Mouse (Mus musculus): Measurements from ENCODE around the gene Kcnn1. TPM values are rescaled to one million over a fixed set of nuclear protein-coding genes. Genes with fewer than 3 reads are reported as not detected.

Kcnn1 gene
- not detected for polyA plus RNA-seq (2017; shearing (Covaris generic))

DNA sequence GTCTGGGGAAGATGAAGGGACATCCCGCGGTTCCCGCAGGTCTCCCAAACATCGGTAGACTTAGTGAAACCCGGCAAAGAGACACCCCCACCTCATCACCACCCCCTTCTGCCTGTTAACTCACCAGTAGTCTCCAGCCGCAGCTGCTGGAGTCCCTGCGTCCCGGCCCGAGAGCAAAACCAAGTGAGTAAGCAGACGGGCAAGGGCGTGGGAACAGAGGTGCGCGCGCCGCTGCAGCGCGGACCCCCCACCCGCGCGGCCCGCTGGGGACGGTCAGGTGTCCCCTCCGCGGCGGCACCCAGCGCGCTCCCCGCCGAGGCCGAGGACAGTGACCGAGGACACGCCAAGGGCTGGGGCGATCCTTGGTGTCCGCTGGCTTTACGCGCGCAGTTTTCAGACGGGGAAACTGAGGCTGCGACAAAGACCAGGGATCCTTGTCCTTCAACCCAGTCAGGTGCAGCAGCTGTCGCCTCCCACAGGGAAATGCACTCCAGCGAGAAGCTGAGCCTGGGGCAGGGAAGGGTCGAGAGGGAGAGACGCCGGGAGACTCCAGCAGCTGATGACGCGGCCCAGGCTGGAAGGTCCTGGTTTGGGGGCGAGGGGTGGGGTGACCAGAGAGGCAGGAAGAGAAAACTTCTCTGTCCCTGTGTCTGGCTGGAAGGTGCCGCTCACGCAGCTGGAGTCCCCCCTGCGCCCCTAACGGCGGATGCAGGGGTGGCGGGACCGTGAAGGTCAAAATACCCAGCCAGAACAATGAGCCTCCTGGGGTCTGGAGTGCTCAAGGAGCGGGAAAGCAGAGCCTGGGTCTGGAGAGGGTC lies at the start of gene Kcnn1:
Kcnn1 (minus strand) TSS at position 435 of the 818 bp plus-strand sequence.

DNA sequence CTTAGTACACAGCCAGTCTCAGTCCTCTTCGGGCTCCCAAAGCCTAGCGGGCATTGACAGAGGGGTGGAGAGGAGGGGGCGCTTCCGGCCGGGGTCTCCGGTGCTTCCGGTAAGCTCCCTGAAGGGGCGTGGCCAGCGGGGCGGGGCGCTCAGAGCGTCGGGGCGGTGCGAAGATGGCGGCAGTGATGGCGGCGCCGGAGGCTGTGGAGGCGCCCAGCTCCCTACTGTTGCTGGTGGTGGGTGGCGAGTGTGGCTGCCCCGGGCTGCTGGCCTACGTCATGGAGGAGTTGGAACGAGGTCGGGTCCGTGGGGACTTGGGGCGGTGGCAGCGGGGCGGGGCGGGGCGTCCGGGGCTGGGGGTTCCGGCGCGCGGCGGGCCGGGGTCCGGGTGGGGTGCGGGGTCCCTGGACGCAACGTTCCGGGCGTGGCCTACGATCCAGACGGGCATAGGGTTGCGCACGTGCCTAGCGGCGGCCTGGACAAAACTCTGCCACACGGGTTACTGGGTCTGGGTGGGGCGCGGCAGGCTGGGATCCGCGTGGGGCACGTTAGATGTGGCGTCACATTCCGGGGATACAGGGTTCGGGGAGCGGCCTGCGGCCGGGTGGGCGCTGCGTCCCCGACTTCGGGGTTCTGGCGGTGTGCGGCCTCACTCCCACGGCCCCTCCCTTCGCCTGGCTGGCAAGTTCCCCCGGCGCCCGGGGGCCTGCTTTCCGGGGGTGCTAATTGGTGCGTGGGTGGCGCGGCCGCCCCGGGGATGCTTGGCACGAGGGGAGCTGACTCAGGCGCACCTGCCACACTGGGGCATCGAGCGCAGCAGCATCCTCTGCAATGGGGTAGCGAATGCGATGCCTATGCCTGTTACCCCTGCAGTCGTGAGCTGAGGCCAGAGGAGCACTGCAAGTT lies 43.0 kb upstream of the Kcnn1 start, which contains the start of gene Map1s:
Map1s (plus strand) TSS at position 102 of the 906 bp plus-strand sequence.

DNA sequence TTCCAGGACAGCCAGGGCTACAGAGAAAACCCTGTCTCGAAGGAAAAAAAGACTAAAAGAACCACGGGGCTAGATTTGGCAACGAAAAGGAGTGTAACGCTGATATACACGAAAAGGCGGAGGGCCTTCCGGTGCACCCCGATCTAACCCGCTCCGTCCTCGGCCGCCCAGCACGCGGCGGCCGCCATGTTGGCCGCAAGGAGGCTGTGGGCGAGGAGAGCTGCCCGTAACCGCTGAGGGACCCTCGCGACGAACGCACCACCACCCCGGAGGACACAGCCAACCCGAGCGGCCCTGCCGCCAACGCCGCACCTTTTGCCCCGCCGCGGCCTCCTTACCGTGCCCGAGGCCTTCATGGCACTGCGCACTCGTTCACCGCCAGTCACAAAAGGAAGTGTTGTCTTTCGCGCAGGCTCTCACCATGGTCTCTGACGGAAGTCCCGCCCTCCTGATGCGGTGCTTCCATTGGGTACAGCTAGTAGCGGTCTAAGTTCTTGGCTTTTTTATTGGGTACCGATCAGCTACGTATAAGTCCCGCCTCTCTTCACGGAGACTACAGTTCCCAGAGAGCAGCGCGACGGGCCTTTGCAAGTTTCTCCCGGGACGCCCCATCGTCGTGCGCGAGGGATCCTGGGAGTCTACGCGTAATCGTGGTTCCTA lies 34.1 kb upstream of the Kcnn1 start, which contains the start of gene Rpl18a:
Rpl18a (minus strand) TSS at position 392 of the 660 bp plus-strand sequence.

DNA sequence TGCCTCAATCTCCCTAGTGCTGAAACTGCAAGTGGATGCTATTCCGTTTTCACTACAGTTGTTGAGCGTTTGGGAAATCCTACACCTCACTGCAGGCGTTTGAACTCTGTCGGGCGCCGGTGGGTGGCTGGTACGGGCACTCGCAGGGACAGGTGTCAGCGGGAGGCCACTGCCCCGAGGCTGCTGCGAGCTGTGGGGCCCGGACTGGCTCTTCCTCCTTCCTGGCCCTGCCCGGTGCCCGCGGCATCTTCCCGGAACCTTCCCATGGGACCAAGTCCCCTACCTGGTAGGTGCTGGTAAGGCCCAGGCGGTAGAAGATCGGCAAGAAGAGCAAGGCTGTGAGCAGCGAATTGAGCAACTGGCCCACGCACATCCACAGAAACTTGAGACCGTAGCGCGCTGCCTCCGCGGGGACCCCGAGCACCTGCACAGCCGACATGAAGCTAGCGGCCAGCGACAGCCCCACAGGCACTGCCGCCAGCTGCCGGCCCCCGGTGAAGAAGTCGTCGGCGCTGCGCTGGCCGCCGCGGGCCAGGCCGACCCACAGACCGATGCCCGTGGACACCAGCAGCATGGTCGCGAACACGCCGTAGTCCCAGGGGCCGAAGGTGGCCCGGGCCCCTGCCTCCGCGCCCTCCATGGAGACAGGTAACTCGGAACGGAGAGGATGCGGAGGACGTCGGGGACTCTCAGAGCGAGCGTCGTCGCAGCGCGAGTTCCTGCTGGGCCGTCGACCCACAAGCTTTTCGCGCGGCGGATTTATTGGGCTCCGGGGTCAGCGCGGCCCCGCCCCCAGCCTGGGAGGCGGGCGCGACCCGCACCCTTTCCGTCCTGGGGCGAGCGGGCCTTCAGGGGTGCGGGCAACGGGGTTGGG lies 29.2 kb upstream of the Kcnn1 start, which contains the start of gene Slc5a5:
Slc5a5 (minus strand) TSS at position 736 of the 874 bp plus-strand sequence.

DNA sequence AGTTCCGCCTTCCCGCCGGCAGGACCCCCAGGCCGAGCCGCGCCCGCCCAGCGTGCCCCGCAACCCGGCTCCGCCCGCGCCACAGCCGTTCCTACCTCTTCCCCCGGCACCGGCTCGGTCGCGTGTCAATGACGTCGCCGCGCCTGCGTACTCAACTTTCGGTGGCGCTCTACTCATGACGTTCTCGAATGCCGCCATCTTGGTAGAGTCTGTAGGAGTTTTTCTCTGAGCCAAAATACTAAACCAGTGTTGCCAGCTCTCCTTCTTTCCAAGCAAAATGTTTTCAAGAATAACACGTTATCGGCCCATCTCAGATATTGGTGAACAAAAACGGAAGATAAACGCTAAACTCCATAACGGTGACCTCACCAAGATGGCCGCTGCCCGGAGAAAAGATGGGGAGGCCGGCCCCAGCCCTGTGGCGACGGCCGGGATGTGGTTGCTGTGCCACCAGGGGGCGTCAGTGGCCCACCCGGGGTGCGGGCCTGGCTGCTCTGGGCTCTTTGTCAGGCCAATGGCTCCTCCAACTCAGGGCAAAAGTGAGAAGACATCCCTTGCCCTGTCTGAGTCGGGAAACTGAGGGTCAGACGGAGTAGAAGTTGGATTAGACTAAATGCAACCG lies 10.4 kb upstream of the Kcnn1 start, which contains the start of gene Ccdc124:
Ccdc124 (minus strand) TSS at position 572 of the 622 bp plus-strand sequence.

DNA sequence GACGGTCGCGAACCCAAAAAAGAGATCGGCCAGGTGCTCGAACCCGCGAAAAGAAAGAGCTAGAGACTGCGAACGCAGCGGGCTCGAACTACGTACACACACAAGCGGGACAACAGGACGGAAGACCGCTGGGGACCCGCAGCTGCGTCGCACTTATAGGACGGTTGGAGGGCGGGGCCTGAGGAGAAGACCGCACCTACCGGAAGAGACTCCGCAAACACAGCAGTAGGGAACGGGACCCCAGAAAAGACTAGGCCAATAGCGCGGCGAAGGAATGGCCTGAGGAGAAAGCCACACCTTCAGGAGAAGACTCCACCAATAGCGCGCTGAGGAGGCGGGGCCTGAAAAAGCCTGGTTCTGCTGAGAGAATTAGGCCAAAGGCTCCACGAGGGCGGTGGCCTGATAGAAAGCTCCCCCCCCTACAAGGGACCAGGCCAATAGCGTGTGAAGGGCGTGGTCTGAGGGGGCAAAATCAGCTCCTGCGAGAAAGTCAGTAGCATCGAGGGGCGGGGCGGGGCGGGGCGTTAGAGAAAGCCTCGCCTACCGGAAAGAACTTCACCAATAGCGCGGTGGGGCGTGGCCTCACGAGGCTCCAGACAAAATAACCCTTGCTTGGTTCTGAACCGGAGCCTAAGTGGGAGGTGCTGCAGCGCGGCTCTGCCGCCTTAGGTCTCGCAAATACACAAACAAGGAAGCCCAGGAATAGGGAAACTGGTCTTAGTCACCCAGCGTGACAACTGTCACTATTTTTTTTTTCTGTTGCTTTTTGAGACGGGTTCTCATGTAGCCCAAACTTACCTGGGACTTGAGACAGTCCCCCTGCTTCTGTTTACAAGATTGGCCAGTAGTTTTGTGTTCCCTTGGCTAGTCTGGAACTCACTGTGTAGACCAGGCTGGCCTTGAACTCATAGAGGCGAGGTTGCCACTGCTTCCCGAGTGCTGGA lies 23.4 kb downstream of the Kcnn1 start, which contains the start of gene Arrdc2:
Arrdc2 (minus strand) TSS at position 313 of the 944 bp plus-strand sequence.

DNA sequence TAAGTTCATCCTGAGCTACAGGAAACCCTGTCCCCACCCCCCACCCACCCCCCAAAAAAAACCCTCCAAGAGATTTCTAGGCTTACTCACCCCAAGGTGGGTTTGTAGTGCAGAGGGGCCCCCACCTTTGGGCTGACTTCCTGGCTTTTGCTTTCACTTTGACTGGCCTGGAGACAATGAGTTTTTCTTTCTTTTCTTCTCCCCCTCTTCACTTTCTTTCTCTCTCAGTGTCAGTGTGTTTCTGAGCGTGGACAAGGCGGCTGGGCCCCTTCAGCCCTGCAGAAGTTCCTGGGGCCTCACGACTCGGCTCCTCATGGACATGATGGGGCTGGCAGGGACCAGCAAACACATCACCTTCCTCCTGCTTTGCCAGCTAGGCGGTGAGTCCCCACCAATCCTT lies 54.8 kb downstream of the Kcnn1 start, which contains the start of gene Il12rb1:
Il12rb1 (plus strand) TSS at position 211 of the 400 bp plus-strand sequence.

DNA sequence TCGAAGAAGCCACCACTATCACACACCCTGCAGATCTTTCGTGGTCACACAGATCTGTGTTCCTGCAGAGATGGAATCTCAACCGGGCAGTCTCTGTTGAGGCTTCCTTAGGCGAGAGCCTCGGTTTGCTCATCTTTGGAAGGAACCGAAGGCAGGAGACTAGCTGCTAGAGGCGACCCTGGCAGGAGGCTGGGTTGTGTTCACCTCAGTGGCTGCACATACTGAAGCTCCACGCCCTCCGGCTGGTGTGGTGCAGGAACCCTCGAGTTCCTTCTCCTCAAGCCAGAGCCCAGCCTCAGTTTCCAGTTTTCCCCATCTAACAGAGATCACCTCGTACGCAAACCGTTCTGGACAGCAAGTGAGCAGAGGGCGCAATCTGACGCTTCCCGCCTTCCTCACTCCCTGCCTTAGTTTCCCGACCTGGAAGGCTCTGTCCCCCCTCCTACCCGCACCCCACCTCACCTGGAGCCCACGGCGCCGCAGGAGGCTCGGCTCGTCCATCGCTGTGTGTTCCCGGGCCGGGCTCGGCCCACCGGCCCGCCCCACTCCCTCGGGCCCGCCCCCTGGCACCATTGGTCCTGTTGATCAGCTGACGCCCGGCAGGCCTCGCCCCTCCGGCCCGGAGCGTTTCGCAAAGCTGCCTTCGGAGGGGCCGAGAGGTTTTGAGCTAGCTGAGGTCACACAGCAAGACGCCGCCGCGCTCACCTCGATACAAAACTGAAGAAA lies 58.4 kb downstream of the Kcnn1 start, which contains the start of gene Mast3:
Mast3 (minus strand) TSS at position 574 of the 726 bp plus-strand sequence.

Other genes with a start within 250 kb of the Kcnn1 start
- gene Lrrc25, start 247.1 kb downstream of the Kcnn1 start, polyA plus RNA-seq (2017; shearing (Covaris generic)) = not detected
- not detected for gene Gdf15, start 230.8 kb downstream of the Kcnn1 start, polyA plus RNA-seq (2017; shearing (Covaris generic))
- 0.79 TPM for gene Pgpep1, start 202.9 kb downstream of the Kcnn1 start, polyA plus RNA-seq (2017; shearing (Covaris generic))
- gene Lsm4, start 190.0 kb downstream of the Kcnn1 start, polyA plus RNA-seq (2017; shearing (Covaris generic)) = 249 TPM
- 1,865 TPM for gene Jund, start 164.3 kb downstream of the Kcnn1 start, polyA plus RNA-seq (2017; shearing (Covaris generic))
- gene Iqcn, start 159.8 kb downstream of the Kcnn1 start, polyA plus RNA-seq (2017; shearing (Covaris generic)) = 0.22 TPM
- not detected for gene Gm3336, start 144.7 kb downstream of the Kcnn1 start, polyA plus RNA-seq (2017; shearing (Covaris generic))
- 0.24 TPM for gene Pde4c, start 139.5 kb downstream of the Kcnn1 start, polyA plus RNA-seq (2017; shearing (Covaris generic))
- 1.1 TPM for gene Rab3a, start 108.6 kb downstream of the Kcnn1 start, polyA plus RNA-seq (2017; shearing (Covaris generic))
- gene Mpv17l2, start 102.3 kb downstream of the Kcnn1 start, polyA plus RNA-seq (2017; shearing (Covaris generic)) = 34.0 TPM
- 14.5 TPM for gene Pik3r2, start 86.5 kb downstream of the Kcnn1 start, polyA plus RNA-seq (2017; shearing (Covaris generic))
- 83.9 TPM for gene Mast3, start 58.2 kb downstream of the Kcnn1 start, polyA plus RNA-seq (2017; shearing (Covaris generic))
- 25.7 TPM for gene Il12rb1, start 54.8 kb downstream of the Kcnn1 start, polyA plus RNA-seq (2017; shearing (Covaris generic))
- 22.1 TPM for gene Arrdc2, start 23.5 kb downstream of the Kcnn1 start, polyA plus RNA-seq (2017; shearing (Covaris generic))
- gene Ccdc124, start 10.7 kb upstream of the Kcnn1 start, polyA plus RNA-seq (2017; shearing (Covaris generic)) = 77.8 TPM
- gene Slc5a5, start 29.5 kb upstream of the Kcnn1 start, polyA plus RNA-seq (2017; shearing (Covaris generic)) = 0.46 TPM
- gene Rpl18a, start 34.2 kb upstream of the Kcnn1 start, polyA plus RNA-seq (2017; shearing (Covaris generic)) = 7,063 TPM
- 54.0 TPM for gene Map1s, start 42.7 kb upstream of the Kcnn1 start, polyA plus RNA-seq (2017; shearing (Covaris generic))

All from effector memory CD4-positive, alpha-beta T cell, adult 7 months (primary cell).